Mouse (Mus musculus) hindbrain, embryonic 11.5 days (tissue): Measurements from ENCODE around the gene Iqsec1. TPM values are rescaled to one million over a fixed set of nuclear protein-coding genes. Genes with fewer than 3 reads are reported as not detected.
A peak's percentile ranks its signal among the peaks of the same experiment; 100 is the strongest.

ENCODE experiments used
- ATAC-seq: fragments of 200-750 bp; cut with Nextera tagmentation; 2 replicates; pipeline ENCODE4 v1.8.0; 2017; ENCODE audit warnings: mild to moderate bottlenecking, moderate TSS enrichment, moderate library complexity; ENCODE audit not compliant: low FRiP score
- DNase-seq: peaks from one replicate; pipeline ENCODE4 v3.0.0-alpha.2; 2015; ENCODE audit warnings: low spot score
- H3K27ac ChIP-seq: fragments of 300-500 bp; sonication (generic); 2 replicates; pipeline ENCODE4 v1.5.1; 2014; ENCODE audit warnings: mild to moderate bottlenecking, low read depth, low read length
- H3K27me3 ChIP-seq: fragments of 300-500 bp; sonication (generic); 2 replicates; pipeline ENCODE4 v1.6.1; 2014; ENCODE audit warnings: mild to moderate bottlenecking, low read length, moderate library complexity, mixed read lengths; ENCODE audit not compliant: control insufficient read depth, insufficient read depth
- H3K36me3 ChIP-seq: fragments of 300-500 bp; sonication (generic); 2 replicates; pipeline ENCODE4 v1.6.1; 2014; ENCODE audit warnings: mild to moderate bottlenecking, low read length, moderate library complexity, mixed read lengths; ENCODE audit not compliant: control insufficient read depth, insufficient read depth
- H3K4me1 ChIP-seq: fragments of 300-500 bp; sonication (generic); replicated peaks from 2 replicates; pipeline ENCODE4 v1.6.1; 2014; ENCODE audit warnings: low read length, mixed read lengths; ENCODE audit not compliant: control insufficient read depth, insufficient read depth
- H3K4me2 ChIP-seq: fragments of 300-500 bp; sonication (generic); replicated peaks from 2 replicates; pipeline ENCODE4 v1.6.1; 2014; ENCODE audit warnings: mild to moderate bottlenecking, low read depth, low read length
- H3K4me3 ChIP-seq: fragments of 300-500 bp; sonication (generic); 2 replicates; pipeline ENCODE4 v1.5.1; 2014; ENCODE audit warnings: low read depth, low read length
- H3K9ac ChIP-seq: fragments of 300-500 bp; sonication (generic); 2 replicates; pipeline ENCODE4 v1.6.1; 2014; ENCODE audit warnings: low read depth, low read length
- H3K9me3 ChIP-seq: fragments of 300-500 bp; sonication (generic); 2 replicates; pipeline ENCODE4 v1.6.1; 2016; ENCODE audit warnings: low read length; ENCODE audit not compliant: control insufficient read depth
- WGBS: fragments of 180-500 bp; shearing (Covaris S2); extraction: QIAGEN DNeasy Blood & Tissue Kit; methylation state at CpG from one replicate; pipeline ENCODE4 v1.1.7; 2014; 5-methylcytosine and 5-hydroxymethylcytosine counted together
- polyA plus RNA-seq: library from polyadenylated mRNA; unstranded; fragments of >200 nt; fragmentation: Nextera tagmentation; extraction: Ambion mirVana; gene quantifications from 2 replicates; pipeline ENCODE4 v1.2.1, GENCODE M21; 2014

Iqsec1 gene
- polyA plus RNA-seq, 1 experiment from 2014 or later = 22.4 TPM

- Histone ChIP-seq H3K36me3 (no peaks in the 10 kb centered on the region), H3K27ac (no peak overlapping the region), H3K4me2 (no peak overlapping the region), H3K9ac (no peak overlapping the region), H3K4me3 (no peak overlapping the region), H3K4me1 (peaks cover 7% of the 10 kb centered on the region), H3K9me3 (no peaks in the 10 kb centered on the region), H3K27me3 (no peaks in the 10 kb centered on the region)
- DNase-seq = no peak
- no peak for ATAC-seq
- 92% methylated on average over 1 of the region's 1 CpGs for WGBS
Measured at GRCm38 (mm10) chr6:90777302-90777701, 211.2 kb downstream of the Iqsec1 start.

GRCm38 (mm10) chr6:90775606-90776005 lies 212.9 kb downstream of the Iqsec1 start:
- peaks cover 7% of the 10 kb centered on the region; the same call in 1 of the 2 replicates for H3K4me1 ChIP-seq
- WGBS = 73% methylated on average over 1 of the region's 1 CpGs
- no peak overlapping the region for H3K9ac ChIP-seq
- no peak overlapping the region for H3K4me3 ChIP-seq
- DNase-seq (no peak), ATAC-seq (no peak)
- no peaks in the 10 kb centered on the region for H3K9me3 ChIP-seq
- no peak overlapping the region for H3K27ac ChIP-seq
- no peaks in the 10 kb centered on the region for H3K27me3 ChIP-seq
- no peak overlapping the region for H3K4me2 ChIP-seq
- no peaks in the 10 kb centered on the region for H3K36me3 ChIP-seq

- DNase-seq = no peak
- H3K27ac ChIP-seq = no peak overlapping the region
- 0 out of 2 replicates have a peak, but pooled peaks cover under 1% of the 10 kb centered on the region for H3K4me1 ChIP-seq
- H3K9me3 ChIP-seq = no peaks in the 10 kb centered on the region
- H3K4me3 ChIP-seq = no peak overlapping the region
- H3K27me3 ChIP-seq = no peaks in the 10 kb centered on the region
- H3K9ac ChIP-seq = no peak overlapping the region
- no peaks in the 10 kb centered on the region for H3K36me3 ChIP-seq
- no peak overlapping the region for H3K4me2 ChIP-seq
- no peak for ATAC-seq
Measured at GRCm38 (mm10) chr6:90773811-90774233, 214.7 kb downstream of the Iqsec1 start.

- H3K4me2 ChIP-seq = no peak overlapping the region
- H3K27me3 ChIP-seq = no peaks in the 10 kb centered on the region
- H3K9me3 ChIP-seq = no peaks in the 10 kb centered on the region
- no peak for ATAC-seq
- no peak overlapping the region for H3K27ac ChIP-seq
- DNase-seq = no peak
- no peak overlapping the region for H3K4me3 ChIP-seq
- no peaks in the 10 kb centered on the region for H3K4me1 ChIP-seq
- H3K9ac ChIP-seq = no peak overlapping the region
- H3K36me3 ChIP-seq = no peaks in the 10 kb centered on the region
- WGBS = 85% methylated on average over 5 of the region's 5 CpGs
Measured at GRCm38 (mm10) chr6:90772120-90772519, 216.4 kb downstream of the Iqsec1 start.

GRCm38 (mm10) chr6:90768526-90768925 lies 220.0 kb downstream of the Iqsec1 start:
- H3K9ac ChIP-seq = no peak overlapping the region
- H3K36me3 ChIP-seq = no peaks in the 10 kb centered on the region
- H3K9me3 ChIP-seq = no peaks in the 10 kb centered on the region
- no peak for DNase-seq
- no peaks in the 10 kb centered on the region for H3K27me3 ChIP-seq
- H3K4me2 ChIP-seq = no peak overlapping the region
- no peak overlapping the region for H3K4me3 ChIP-seq
- no peak overlapping the region for H3K27ac ChIP-seq
- H3K4me1 ChIP-seq = peaks cover 10% of the 10 kb centered on the region
- 68% methylated on average over 2 of the region's 2 CpGs for WGBS
- no peak for ATAC-seq

GRCm38 (mm10) chr6:90767874-90768273 lies 220.6 kb downstream of the Iqsec1 start:
- Histone ChIP-seq H3K27ac (no peak overlapping the region), H3K9ac (no peak overlapping the region), H3K27me3 (no peaks in the 10 kb centered on the region), H3K4me1 (peaks cover 10% of the 10 kb centered on the region), H3K36me3 (no peaks in the 10 kb centered on the region), H3K4me3 (no peak overlapping the region), H3K4me2 (no peak overlapping the region), H3K9me3 (no peaks in the 10 kb centered on the region)
- no peak for ATAC-seq
- WGBS = 93% methylated on average over 1 of the region's 1 CpGs
- DNase-seq = no peak

GRCm38 (mm10) chr6:90764753-90765152 lies 223.7 kb downstream of the Iqsec1 start:
- Histone ChIP-seq H3K27ac (peak overlapping the region; percentile 51), H3K4me1 (peaks cover 13% of the 10 kb centered on the region), H3K36me3 (no peaks in the 10 kb centered on the region), H3K4me3 (no peak overlapping the region), H3K4me2 (no peak overlapping the region), H3K9me3 (no peaks in the 10 kb centered on the region), H3K9ac (no peak overlapping the region), H3K27me3 (no peaks in the 10 kb centered on the region)
- ATAC-seq = peak; percentile 73
- 58% methylated on average over 2 of the region's 2 CpGs for WGBS
- peak; percentile 54 for DNase-seq

- no peaks in the 10 kb centered on the region for H3K9me3 ChIP-seq
- H3K4me3 ChIP-seq = no peak overlapping the region
- H3K27ac ChIP-seq = peak overlapping the region; percentile 65
- ATAC-seq (peak; percentile 26), DNase-seq (peak; percentile 38)
- no peaks in the 10 kb centered on the region for H3K27me3 ChIP-seq
- H3K36me3 ChIP-seq = no peaks in the 10 kb centered on the region
- H3K4me2 ChIP-seq = no peak overlapping the region
- WGBS = 50% methylated on average over 18 of the region's 18 CpGs
- H3K9ac ChIP-seq = 0 out of 2 replicates have a peak overlapping the region, but pooled peaks have one; percentile 23
- peaks cover 16% of the 10 kb centered on the region for H3K4me1 ChIP-seq
Measured at GRCm38 (mm10) chr6:90763959-90764591, 224.4 kb downstream of the Iqsec1 start.

GRCm38 (mm10) chr6:90763295-90763694 lies 225.2 kb downstream of the Iqsec1 start:
- peaks cover 18% of the 10 kb centered on the region for H3K4me1 ChIP-seq
- WGBS = 67% methylated on average over 4 of the region's 4 CpGs
- no peak overlapping the region for H3K9ac ChIP-seq
- no peaks in the 10 kb centered on the region for H3K36me3 ChIP-seq
- no peaks in the 10 kb centered on the region for H3K9me3 ChIP-seq
- H3K27me3 ChIP-seq = no peaks in the 10 kb centered on the region
- no peak for DNase-seq
- ATAC-seq = no peak
- no peak overlapping the region for H3K4me2 ChIP-seq
- H3K27ac ChIP-seq = no peak overlapping the region
- no peak overlapping the region for H3K4me3 ChIP-seq
